Mouse (Mus musculus) CH12F3 (cell line): ENCODE results near the gene Ap3b2.
"Not testable (repeated sequence)": the region's sequence is repeated elsewhere in the genome, so short reads cannot be mapped to it uniquely, and the experiment has no call there.

Experiments
- in situ Hi-C: fragments of 300-500 bp; cut with MboI; formaldehyde crosslinking; loops from 2 replicates; pipeline ENCODE4 v1.14.3; 2020; ENCODE audit warnings: low sequenced_read_pairs

Gene Ap3b2

DNA sequence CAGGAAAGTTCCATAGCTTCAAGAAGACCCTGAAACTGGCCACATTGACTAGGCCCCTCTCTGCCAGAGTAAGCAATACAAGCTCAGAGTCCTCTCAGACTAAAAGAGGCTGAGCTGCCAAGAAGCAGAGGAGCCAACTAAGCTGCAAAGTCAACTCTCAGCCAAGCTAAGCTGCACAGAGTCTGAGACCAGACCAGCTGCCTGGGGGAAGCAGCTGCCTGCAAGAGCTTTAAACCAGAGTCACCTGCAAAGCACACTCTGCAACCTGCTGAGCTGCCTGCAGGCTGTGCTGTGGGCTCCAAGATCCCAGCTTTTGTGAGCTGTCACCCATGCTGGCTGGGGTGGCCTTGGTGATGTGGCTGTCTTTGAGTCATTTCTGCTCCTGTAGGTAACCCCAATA is 15.5 kb downstream of the Ap3b2 start:
- in situ Hi-C loops, result not testable (repeated sequence)

DNA sequence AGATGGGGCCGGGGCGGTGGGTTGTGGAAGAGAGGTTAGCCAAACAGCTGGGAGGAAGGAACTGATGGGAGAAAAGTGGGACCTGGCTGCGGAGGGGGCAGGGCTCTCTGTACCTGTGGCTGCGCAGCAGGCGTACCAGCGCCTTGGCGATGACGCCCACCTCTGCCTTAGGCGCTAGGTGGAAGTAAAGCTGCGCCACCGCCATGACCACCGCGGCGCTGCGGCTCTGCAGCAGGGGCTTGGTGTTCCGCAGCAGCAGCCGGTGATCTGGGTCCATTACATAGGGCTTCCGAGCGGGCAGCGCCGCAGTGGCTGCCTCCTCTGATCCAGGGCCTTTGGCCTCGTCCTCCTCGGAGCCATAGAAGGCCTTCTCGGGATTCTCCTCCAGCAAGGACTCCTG is 16.9 kb downstream of the Ap3b2 start:
- in situ Hi-C loops, result no loop called here

DNA sequence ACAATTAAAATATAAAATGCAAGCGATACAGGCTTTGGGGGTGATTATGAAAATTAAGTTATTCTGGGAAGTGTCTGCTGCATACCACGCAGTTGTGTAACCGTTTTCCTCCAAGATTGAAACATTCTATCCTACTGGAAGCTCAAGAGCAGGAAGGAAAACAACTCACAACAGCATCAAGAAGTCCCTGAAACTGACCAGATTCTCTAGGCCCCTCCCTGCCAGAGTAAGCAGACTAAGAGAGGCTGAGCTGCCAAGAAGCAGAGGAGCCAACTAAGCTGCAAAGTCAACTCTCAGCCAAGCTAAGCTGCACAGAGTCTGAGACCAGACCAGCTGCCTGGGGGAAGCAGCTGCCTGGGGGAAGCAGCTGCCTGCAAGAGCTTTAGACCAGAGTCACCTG is 18.5 kb downstream of the Ap3b2 start:
- in situ Hi-C loops, result no loop called here

DNA sequence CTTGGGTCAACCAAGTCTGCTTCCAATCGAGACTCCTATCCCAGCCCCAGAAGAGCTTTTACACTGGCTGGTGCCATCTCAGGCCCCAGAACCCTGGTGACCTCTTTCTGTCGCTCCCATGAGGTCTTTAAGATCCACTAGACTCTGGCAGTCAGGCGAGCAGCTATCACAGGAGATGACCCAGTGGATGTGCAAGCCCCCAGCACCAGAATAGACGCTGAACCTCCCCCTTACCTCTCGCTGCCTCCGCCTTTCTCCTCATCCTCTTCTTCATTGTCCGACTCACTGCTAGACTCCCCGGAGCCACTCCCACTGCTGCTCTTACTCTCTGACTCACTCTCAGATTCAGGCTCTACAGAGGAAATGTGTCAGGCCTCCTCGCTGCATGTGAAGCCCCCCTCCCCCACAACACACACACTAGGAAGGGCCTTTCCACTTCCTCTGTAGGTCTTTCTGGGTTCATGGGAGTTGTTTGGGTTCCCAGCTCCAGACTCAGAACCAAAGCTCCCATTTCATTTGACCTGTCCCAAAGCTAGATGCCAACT is 28.7 kb downstream of the Ap3b2 start:
- in situ Hi-C loops, result no loop called here

DNA sequence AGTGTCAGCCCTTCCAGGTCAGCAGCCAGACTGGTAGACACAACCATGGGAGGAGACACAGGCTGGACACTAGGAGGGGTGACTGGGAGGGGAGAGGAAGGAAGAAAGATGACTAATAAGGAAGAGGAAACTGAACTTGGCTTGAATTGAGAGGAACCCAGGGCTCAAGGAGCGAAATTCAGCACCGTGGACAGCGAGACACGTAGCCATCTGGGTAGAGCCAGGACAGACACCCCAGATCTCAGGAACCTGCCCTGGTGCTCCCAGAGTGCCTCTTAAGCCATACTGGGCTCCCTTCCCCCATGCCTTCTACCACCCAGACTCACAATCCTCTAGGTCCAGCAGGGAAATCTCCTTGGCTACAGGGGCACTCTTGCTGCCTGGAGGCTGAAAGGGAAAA is 29.6 kb downstream of the Ap3b2 start:
- in situ Hi-C loops, result no loop called here

DNA sequence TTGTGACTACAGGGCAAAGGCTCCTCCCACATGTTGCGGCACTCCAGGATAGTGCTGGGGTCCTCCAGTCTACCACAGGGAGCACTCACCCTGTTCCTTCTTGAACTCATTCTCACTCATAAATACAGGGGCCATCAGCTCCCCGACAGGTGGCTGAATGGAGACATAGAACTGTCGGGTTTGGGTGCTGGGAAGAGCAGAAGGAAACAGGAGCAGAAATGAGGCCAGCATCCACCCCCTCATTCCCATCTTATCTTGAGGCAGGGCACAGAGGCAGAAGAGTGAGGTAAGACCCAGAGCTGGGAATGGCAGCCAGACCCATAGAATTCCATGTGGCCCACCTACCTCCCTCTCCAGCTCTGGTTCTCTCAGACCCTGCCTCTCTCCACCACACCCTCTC is 30.9 kb downstream of the Ap3b2 start:
- in situ Hi-C loops, result no loop called here

DNA sequence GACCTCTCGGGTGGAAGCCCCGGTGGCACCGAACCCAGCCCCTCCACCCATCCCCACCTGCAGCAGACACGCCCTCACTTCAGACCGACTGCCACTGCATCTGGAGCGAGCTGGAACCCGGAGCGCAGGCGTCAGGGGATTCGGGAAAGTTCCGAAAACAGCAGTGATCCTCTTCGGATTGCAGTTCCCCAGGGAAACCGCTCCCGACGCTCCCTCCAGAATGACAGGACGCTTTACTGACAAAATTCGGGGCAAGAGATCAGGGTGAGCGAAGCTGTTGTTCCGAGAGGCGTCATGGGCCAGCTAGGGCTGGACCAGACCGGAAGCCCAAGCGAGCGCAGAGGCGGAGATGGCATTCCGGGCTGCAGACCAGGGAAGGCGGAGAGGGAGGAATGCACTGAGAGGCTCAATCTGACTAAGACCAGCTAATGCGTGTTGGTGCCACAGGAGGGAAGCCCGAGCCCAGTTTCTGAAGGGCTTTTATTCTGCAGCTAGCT is 38.5 kb downstream of the Ap3b2 start, which contains the start of gene Cpeb1:
TSS of gene Cpeb1 (minus strand) at position 311 of the 497 bp plus-strand sequence.
- in situ Hi-C loops, result no loop called here

DNA sequence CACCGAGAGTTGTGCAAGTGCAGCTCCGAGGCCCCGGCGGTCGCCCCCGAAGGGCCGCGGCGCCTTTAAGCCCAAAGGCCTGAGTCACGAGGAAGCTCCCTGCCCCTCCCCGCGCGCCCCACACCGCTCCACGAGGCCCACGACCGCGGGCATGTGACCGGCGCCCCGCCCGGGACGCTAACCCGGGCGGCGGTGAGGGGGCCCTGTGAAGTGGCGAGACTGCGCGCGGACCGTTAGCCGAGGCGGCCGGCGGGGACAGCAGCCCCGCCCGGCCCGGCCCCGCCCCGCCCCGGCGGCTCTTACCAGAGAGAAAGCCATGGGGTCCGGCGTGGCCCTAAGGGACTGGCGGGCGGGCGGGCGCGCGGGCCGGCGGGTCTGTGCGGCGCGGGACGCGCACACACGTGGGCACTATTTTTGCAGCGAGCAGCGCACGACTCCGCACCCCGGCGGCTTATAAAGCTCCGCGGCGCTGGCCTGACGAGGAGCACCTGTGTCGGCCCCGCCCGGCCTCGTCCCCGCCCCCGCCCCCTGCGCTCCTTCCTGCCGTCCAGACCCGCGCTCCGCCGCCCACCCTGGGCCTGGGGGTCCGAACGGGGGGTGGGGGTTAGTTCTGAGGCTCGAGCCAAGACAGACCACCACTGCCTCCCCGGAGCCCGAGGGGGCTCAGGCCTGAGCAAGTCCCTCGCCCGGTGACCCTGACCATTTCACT is 39.2 kb downstream of the Ap3b2 start:
- in situ Hi-C loops, result no loop called here

DNA sequence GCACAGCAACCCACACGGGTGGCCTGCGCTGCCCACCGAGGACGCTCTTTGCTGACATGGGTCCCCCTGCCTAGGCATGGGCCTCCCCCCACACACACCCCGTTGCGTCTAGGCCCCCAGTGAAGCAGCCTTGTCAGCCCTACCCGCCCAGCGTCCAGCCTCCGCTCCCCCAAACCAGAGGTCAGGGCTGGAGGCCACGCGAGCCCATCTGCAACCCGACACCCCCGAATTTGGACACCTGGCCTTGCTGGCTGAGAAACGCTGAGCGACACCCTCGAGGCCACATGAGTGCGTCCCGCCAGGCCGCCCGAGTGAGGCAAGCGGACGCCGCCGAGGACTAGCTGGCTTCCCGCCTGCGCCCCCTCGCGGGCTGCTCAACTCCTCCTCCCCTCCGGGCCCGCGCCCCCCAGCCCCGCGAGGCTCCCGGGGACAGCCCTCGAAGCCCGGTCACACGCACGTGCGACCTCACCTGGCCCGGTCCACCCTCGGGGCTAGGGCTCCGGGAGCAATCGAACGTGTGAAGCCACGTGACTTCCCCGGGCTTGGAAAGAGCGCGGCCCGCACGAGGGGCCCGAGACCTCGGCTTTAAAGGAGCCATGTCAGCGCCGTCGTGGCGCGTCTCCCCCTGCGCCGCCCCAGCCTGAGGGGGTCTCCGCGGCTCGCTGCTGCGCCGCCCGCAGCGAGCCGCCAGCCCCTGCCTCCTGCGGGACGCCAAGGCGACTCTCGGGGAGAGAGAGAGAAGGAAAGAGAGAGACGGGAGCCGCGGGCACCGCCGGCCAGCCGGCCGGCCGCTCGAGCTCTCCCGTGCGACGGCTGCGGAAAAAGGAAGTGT is 40.1 kb downstream of the Ap3b2 start:
- in situ Hi-C loops, result no loop called here

DNA sequence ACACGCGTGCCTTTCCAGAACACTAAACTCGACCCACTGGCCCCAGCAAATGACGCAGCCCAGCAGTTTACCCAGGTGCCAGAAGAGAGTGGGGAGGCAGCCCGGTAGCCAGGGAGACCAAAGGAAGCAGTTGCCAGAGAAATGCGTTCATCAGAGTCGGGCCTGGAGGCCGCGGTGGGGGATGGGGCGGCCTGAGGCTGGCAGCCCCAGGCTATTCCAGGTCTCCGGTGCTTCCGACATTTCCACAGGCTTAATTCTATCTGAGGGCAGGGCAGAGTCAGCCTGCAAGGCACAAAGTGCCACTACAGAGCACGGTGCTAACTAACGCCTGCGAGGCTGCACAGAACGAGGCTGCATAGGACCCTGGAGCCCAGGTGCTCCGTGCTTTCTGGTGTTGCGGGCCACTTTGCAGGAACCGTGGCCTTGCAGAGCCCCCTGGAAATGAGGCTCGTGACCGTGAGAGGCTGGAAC is 40.7 kb downstream of the Ap3b2 start:
- in situ Hi-C loops, result no loop called here
